Mouse (Mus musculus): ENCODE data around the gene Crmp1. TPM values are rescaled to one million over a fixed set of nuclear protein-coding genes. Genes with fewer than 3 reads are reported as not detected.

The Crmp1 gene
- polyA plus RNA-seq, 1 experiment from 2014 or later: 47.6 TPM

DNA sequence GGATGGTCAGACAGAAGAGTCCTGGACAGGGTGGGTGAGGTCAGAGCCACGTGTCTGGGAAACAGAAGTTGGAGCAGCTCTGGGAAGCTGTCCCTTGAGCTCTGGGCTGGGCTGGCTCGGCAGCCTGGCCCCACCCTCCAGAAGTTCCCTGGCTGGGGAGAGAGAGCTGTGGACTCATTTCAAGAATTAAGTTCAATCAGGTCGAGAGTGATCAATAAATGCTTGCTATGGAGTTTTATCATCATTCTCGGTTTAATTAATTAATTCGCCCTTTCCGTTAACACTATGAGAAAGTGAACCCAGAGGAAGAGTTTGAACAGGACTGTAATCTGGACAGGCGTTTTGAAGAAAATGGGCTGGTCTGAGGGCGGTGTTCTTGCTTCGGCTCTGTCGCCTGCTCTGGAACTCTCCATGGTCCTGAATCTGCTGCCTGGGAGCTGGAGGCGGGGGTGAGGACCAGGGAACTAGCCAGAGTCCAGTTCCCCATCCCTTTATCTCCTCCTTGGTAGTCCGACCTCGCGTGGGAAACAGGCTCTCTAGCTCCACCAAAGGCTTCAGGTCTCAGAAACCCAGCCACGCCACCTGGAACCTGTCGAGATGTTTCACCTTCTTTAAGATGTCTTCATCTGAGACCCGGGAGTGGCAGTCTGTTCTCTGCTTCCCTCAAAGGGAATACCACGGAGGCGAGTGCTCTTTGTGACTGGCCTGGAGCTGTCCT, 1.6 kb downstream of the Crmp1 start:
- Histone ChIP-seq H3K36me3 (ENCODE audit: control insufficient read depth, insufficient read depth, low read length) (no peaks in the 10 kb centered on the region), H3K4me2 (replicated peaks; ENCODE audit: low read depth, low read length) (no peak overlapping the region), H3K27ac (ENCODE audit: low read length) (no peak overlapping the region), H3K4me3 (ENCODE audit: low read depth, low read length) (no peak overlapping the region), H3K4me1 (ENCODE audit: control insufficient read depth, insufficient read depth, low read length) (peaks cover 13% of the 10 kb centered on the region), H3K27me3 (ENCODE audit: control insufficient read depth, insufficient read depth, low read length) (peaks cover 46% of the 10 kb centered on the region), H3K9me3 (ENCODE audit: control insufficient read depth, low read depth, low read length) (no peaks in the 10 kb centered on the region), H3K9ac (replicated peaks; ENCODE audit: low read depth, low read length) (no peak overlapping the region)
- no peak for ATAC-seq (ENCODE audit: insufficient number of reproducible peaks, insufficient read depth, low FRiP score, low read depth)
- 2% methylated on average over 19 of the region's 19 CpGs for WGBS

DNA sequence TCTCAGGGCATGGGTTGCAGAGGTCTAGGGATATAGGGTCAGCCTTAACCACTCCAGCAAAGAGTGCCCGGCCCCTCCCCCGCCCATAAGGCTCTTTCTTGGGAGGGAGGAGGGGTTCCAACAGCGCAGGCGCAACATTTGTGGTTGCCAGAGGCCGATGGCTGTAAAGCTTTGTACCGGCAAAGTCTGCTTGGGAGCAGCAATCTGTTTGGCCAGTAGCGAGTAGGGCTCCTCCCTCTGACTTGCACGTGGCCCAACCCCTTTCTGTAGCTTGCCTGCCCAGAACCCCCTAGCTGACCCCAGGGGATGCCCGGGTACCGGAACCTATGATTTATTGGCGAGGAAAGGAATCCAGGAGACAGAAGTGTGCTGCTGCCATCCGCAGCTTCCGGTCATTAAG, 2.4 kb downstream of the Crmp1 start:
- WGBS: 5% methylated on average over 13 of the region's 13 CpGs
- Histone ChIP-seq H3K27ac (ENCODE audit: low read length) (no peak overlapping the region), H3K4me3 (ENCODE audit: low read depth, low read length) (no peak overlapping the region), H3K9ac (replicated peaks; ENCODE audit: low read depth, low read length) (no peak overlapping the region), H3K4me1 (ENCODE audit: control insufficient read depth, insufficient read depth, low read length) (peaks cover 13% of the 10 kb centered on the region), H3K36me3 (ENCODE audit: control insufficient read depth, insufficient read depth, low read length) (no peaks in the 10 kb centered on the region), H3K27me3 (ENCODE audit: control insufficient read depth, insufficient read depth, low read length) (peaks cover 46% of the 10 kb centered on the region), H3K9me3 (ENCODE audit: control insufficient read depth, low read depth, low read length) (no peaks in the 10 kb centered on the region), H3K4me2 (replicated peaks; ENCODE audit: low read depth, low read length) (no peak overlapping the region)
- no peak for ATAC-seq (ENCODE audit: insufficient number of reproducible peaks, insufficient read depth, low FRiP score, low read depth)

DNA sequence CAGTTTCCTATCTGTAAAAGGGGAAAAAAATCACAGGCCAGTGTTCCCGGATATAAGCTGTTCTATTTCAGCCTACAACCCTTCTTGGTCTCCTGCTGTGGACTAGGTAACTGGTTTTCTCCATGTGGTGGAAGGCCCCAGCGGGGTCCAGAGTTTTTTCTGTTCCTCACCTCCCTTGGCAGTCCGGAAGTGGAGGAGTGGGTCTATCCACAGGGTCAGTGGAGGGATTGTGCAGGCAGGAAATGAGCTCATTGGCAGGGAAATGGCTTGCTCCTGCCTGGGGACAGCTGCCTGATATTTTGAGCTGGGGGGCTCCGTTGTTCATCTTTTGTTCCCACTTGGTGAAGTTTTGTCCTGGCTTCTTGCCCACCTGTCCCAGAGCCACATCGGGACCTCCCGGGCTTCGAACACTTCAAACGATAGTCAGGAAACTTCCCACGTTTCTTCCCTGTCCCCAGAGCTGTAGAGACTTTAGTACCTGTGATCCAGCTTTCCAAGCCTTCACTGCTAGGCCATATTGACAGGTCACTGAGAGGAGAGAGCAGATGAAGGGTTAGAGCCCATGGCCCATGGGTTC, 3.0 kb downstream of the Crmp1 start:
- Histone ChIP-seq H3K4me3 (ENCODE audit: low read depth, low read length) (no peak overlapping the region), H3K27ac (ENCODE audit: low read length) (no peak overlapping the region), H3K36me3 (ENCODE audit: control insufficient read depth, insufficient read depth, low read length) (no peaks in the 10 kb centered on the region), H3K4me1 (ENCODE audit: control insufficient read depth, insufficient read depth, low read length) (peaks cover 13% of the 10 kb centered on the region), H3K4me2 (replicated peaks; ENCODE audit: low read depth, low read length) (no peak overlapping the region; the same call in 1 of the 2 replicates), H3K9ac (replicated peaks; ENCODE audit: low read depth, low read length) (no peak overlapping the region), H3K27me3 (ENCODE audit: control insufficient read depth, insufficient read depth, low read length) (peaks cover 46% of the 10 kb centered on the region), H3K9me3 (ENCODE audit: control insufficient read depth, low read depth, low read length) (no peaks in the 10 kb centered on the region)
- WGBS: 32% methylated on average over 9 of the region's 9 CpGs
- ATAC-seq (ENCODE audit: insufficient number of reproducible peaks, insufficient read depth, low FRiP score, low read depth): no peak

DNA sequence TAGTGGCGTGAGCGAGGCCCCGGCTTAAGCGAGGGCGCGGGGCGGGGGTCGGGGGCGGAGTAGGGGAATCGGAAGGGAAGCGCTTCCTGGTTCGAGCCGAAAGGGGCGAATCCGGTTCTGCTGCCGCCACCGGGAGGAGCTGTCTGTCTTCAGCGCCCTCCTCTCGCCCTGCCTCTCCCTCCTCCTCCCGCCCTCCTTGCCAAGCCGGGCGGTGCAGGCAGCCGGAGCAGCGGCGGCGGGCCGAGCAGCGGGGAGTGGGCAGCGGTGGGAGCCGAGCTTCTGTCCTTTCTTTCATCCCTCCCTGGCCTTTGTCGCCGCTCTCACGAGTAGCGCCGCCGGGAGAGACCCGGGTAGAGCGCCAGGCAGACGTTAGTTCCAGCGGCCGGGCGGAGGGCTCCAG, 3.9 kb downstream of the Crmp1 start:
- H3K9ac ChIP-seq (replicated peaks; ENCODE audit: low read depth, low read length): no peak overlapping the region; the same call in 1 of the 2 replicates
- 0% methylated on average over 29 of the region's 42 CpGs for WGBS
- H3K27ac ChIP-seq (ENCODE audit: low read length): peak overlapping the region; percentile 63

DNA sequence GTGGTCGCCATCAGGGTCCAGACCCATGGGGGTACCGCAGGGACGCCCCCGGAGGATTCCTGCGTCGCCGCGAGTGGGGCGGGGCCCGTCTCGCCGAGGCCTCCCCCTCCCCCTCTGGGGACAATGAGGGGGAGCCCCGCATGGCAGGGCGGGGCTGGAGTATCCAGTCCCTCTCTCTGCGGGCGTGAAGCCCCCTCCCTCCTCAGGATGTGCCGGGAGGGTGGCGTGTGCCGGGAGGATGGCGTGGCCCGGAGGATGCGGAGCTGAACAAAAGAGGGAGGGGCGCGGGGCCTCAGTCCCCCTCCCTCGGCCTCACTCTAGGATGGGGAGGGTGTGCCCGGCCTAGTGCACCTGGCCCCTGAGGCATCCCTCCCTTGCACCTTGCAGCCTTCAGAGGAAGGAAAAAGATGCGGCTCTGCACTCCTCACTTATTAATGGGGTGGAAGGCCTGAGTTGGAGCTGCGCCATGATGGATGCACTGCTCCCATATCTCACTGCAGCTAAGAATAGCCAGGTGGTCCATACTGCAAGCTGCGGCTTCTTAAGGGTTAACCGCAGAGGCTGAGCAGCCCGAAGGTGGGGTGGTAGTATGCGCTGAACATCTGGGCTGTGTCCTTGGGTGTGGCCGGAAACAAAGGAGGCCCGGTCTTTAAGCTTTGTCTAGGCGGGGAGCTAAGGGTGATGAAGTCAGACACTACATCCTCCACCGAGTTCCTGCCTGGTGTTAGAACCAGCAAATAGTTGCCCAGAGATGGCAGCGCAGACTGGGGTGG, 4.6 kb downstream of the Crmp1 start:
- Histone ChIP-seq H3K9ac (replicated peaks; ENCODE audit: low read depth, low read length) (no peak overlapping the region), H3K27ac (ENCODE audit: low read length) (peak overlapping the region; percentile 63), H3K36me3 (ENCODE audit: control insufficient read depth, insufficient read depth, low read length) (no peaks in the 10 kb centered on the region), H3K27me3 (ENCODE audit: control insufficient read depth, insufficient read depth, low read length) (peaks cover 34% of the 10 kb centered on the region), H3K4me3 (ENCODE audit: low read depth, low read length) (peak overlapping the region; percentile 51), H3K9me3 (ENCODE audit: control insufficient read depth, low read depth, low read length) (no peaks in the 10 kb centered on the region), H3K4me1 (ENCODE audit: control insufficient read depth, insufficient read depth, low read length) (peaks cover 13% of the 10 kb centered on the region), H3K4me2 (replicated peaks; ENCODE audit: low read depth, low read length) (peak overlapping the region; percentile 72)
- under 1% methylated on average over 23 of the region's 37 CpGs for WGBS
- ATAC-seq (ENCODE audit: insufficient number of reproducible peaks, insufficient read depth, low FRiP score, low read depth): 0 out of 2 replicates have a peak, but pooled peaks have one; percentile 19

More for the DNA sequence above, 3.9 kb downstream of the Crmp1 start:
- Histone ChIP-seq H3K4me3 (ENCODE audit: low read depth, low read length) (peak overlapping the region; percentile 51), H3K9me3 (ENCODE audit: control insufficient read depth, low read depth, low read length) (no peaks in the 10 kb centered on the region), H3K4me2 (replicated peaks; ENCODE audit: low read depth, low read length) (peak overlapping the region; percentile 72), H3K27me3 (ENCODE audit: control insufficient read depth, insufficient read depth, low read length) (peaks cover 40% of the 10 kb centered on the region), H3K36me3 (ENCODE audit: control insufficient read depth, insufficient read depth, low read length) (no peaks in the 10 kb centered on the region), H3K4me1 (ENCODE audit: control insufficient read depth, insufficient read depth, low read length) (peaks cover 13% of the 10 kb centered on the region)
- no peak for ATAC-seq (ENCODE audit: insufficient number of reproducible peaks, insufficient read depth, low FRiP score, low read depth)

DNA sequence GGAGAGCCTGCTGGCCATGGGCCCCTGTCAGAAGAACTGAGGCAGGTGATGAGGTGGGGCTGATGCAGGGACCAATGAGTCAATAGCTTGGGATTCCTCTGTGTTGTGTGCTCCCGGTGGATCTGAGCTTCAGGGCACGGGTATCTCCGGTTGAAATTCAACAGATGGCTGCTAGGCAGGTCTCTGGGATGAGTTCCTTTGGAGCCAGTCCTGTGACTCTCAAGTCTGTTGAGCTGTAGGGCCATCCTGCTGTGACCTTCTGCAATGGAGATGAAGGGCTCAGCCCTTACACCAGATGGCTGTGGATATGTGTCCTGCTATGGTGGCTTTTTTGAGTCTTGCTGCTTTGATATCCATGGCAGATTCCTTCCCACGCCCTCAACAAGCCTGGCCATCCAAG, 5.7 kb downstream of the Crmp1 start:
- 31% methylated on average over 4 of the region's 4 CpGs for WGBS
- Histone ChIP-seq H3K9ac (replicated peaks; ENCODE audit: low read depth, low read length) (no peak overlapping the region), H3K4me1 (ENCODE audit: control insufficient read depth, insufficient read depth, low read length) (peaks cover 5% of the 10 kb centered on the region; the same call in 1 of the 2 replicates), H3K27ac (ENCODE audit: low read length) (no peak overlapping the region), H3K9me3 (ENCODE audit: control insufficient read depth, low read depth, low read length) (no peaks in the 10 kb centered on the region), H3K36me3 (ENCODE audit: control insufficient read depth, insufficient read depth, low read length) (no peaks in the 10 kb centered on the region), H3K4me3 (ENCODE audit: low read depth, low read length) (no peak overlapping the region), H3K4me2 (replicated peaks; ENCODE audit: low read depth, low read length) (no peak overlapping the region), H3K27me3 (ENCODE audit: control insufficient read depth, insufficient read depth, low read length) (peaks cover 22% of the 10 kb centered on the region)
- ATAC-seq (ENCODE audit: insufficient number of reproducible peaks, insufficient read depth, low FRiP score, low read depth): no peak

DNA sequence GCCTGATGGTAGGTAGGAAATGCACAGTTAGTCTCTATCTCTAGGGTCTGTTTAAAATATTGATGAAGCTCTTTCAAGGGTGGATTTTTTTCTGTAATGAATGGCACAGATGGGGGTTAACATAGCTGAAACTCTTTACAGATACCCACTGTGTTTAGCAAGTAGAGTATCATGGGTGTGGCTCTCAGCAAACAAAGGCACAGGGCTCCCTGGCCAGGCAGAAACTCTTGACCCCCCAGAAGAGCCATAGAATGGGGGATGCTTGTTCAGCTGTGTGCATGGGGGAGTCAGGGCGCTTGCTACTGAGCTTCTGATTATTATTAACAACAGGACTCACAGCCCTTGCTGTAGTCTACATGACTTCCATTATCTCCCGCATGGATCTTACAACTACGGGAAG, 7.1 kb downstream of the Crmp1 start:
- ATAC-seq (ENCODE audit: insufficient number of reproducible peaks, insufficient read depth, low FRiP score, low read depth): no peak
- no peaks in the 10 kb centered on the region for H3K36me3 ChIP-seq (ENCODE audit: control insufficient read depth, insufficient read depth, low read length)
- H3K27ac ChIP-seq (ENCODE audit: low read length): no peak overlapping the region
- peaks cover 4% of the 10 kb centered on the region; the same call in 1 of the 2 replicates for H3K4me1 ChIP-seq (ENCODE audit: control insufficient read depth, insufficient read depth, low read length)
- no peak overlapping the region for H3K4me2 ChIP-seq (replicated peaks; ENCODE audit: low read depth, low read length)
- no peak overlapping the region for H3K9ac ChIP-seq (replicated peaks; ENCODE audit: low read depth, low read length)
- WGBS: 78% methylated on average over 3 of the region's 3 CpGs
- H3K4me3 ChIP-seq (ENCODE audit: low read depth, low read length): no peak overlapping the region
- H3K27me3 ChIP-seq (ENCODE audit: control insufficient read depth, insufficient read depth, low read length): peaks cover 11% of the 10 kb centered on the region
- no peaks in the 10 kb centered on the region for H3K9me3 ChIP-seq (ENCODE audit: control insufficient read depth, low read depth, low read length)

DNA sequence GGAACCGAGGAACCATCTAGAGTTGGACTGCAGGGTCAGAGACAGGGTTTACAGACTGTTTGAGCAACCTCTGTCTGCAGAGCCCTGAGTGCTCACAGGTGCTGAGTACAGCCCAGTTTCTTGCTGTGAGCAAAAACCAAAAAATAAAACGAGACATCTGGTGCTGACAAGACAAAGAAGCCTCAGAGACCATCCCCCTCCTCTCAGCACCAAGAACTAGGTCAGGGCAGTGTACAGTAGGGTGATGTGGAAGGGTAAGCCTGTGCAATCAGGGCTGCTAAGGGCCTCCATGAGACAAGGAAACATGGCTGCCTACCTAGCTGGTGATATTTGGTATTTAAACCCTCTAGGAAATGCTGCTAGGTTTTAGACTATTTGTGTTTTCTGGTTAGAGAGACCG, 9.9 kb downstream of the Crmp1 start:
- ATAC-seq (ENCODE audit: insufficient number of reproducible peaks, insufficient read depth, low FRiP score, low read depth): no peak
- H3K4me1 ChIP-seq (ENCODE audit: control insufficient read depth, insufficient read depth, low read length): no peaks in the 10 kb centered on the region
- no peak overlapping the region for H3K9ac ChIP-seq (replicated peaks; ENCODE audit: low read depth, low read length)
- no peak overlapping the region for H3K4me3 ChIP-seq (ENCODE audit: low read depth, low read length)
- H3K9me3 ChIP-seq (ENCODE audit: control insufficient read depth, low read depth, low read length): no peaks in the 10 kb centered on the region
- no peak overlapping the region for H3K27ac ChIP-seq (ENCODE audit: low read length)
- no peaks in the 10 kb centered on the region for H3K27me3 ChIP-seq (ENCODE audit: control insufficient read depth, insufficient read depth, low read length)
- 48% methylated on average over 3 of the region's 3 CpGs for WGBS
- no peaks in the 10 kb centered on the region for H3K36me3 ChIP-seq (ENCODE audit: control insufficient read depth, insufficient read depth, low read length)
- no peak overlapping the region for H3K4me2 ChIP-seq (replicated peaks; ENCODE audit: low read depth, low read length)

All from stomach, embryonic 14.5 days (tissue).